Mouse (Mus musculus) kidney, postnatal 25 days (tissue): Measurements from ENCODE around the gene Malrd1.
"Not testable (repeated sequence)": the region's sequence is repeated elsewhere in the genome, so short reads cannot be mapped to it uniquely, and the experiment has no call there.

Experiments used
- DNase-seq, 2 experiments: peaks; one replicate each; pipeline ENCODE4 v3.0.0; 2021; ENCODE audit warnings: mixed read lengths in 2 of 2

The Malrd1 gene

GRCm38 (mm10) chr2:15526241-15526924 is at the start of gene Malrd1:
Malrd1 (plus strand) TSS chr2:15526479.
- DNase-seq: no peak

- no peak for DNase-seq
These were observed 12.4 kb downstream of the Malrd1 start for GRCm38 (mm10) chr2:15538643-15539042.

GRCm38 (mm10) chr2:15613327-15613948 is 87.2 kb downstream of the Malrd1 start:
- no peak for DNase-seq

GRCm38 (mm10) chr2:15614026-15614425 is 87.7 kb downstream of the Malrd1 start:
- DNase-seq: no peak

- DNase-seq: peak in 1 of 2 experiments; percentile 19
These were observed 109.5 kb downstream of the Malrd1 start for GRCm38 (mm10) chr2:15635761-15636160.

- DNase-seq: no peak
These were observed 117.6 kb downstream of the Malrd1 start for GRCm38 (mm10) chr2:15643864-15644263.

GRCm38 (mm10) chr2:15656388-15656787 is 130.1 kb downstream of the Malrd1 start:
- DNase-seq: no peak

- no peak for DNase-seq
These were observed 176.7 kb downstream of the Malrd1 start for GRCm38 (mm10) chr2:15702977-15703376.

- no peak for DNase-seq
These were observed 214.7 kb downstream of the Malrd1 start for GRCm38 (mm10) chr2:15740945-15741344.

GRCm38 (mm10) chr2:15744979-15745688 is 218.9 kb downstream of the Malrd1 start:
- no peak for DNase-seq

GRCm38 (mm10) chr2:15784818-15785217 is 258.5 kb downstream of the Malrd1 start:
- DNase-seq: no peak

- no peak for DNase-seq
These were observed 289.4 kb downstream of the Malrd1 start for GRCm38 (mm10) chr2:15815724-15816123.

GRCm38 (mm10) chr2:15869380-15869779 is 343.1 kb downstream of the Malrd1 start:
- DNase-seq: no peak

- no peak for DNase-seq
These were observed 367.3 kb downstream of the Malrd1 start for GRCm38 (mm10) chr2:15893418-15894120.

GRCm38 (mm10) chr2:15925432-15925831 is 399.2 kb downstream of the Malrd1 start:
- DNase-seq: no peak

GRCm38 (mm10) chr2:15926041-15926440 is 399.8 kb downstream of the Malrd1 start:
- no peak for DNase-seq

- no peak for DNase-seq
These were observed 405.2 kb downstream of the Malrd1 start for GRCm38 (mm10) chr2:15931479-15931878.

GRCm38 (mm10) chr2:15931924-15932323 is 405.6 kb downstream of the Malrd1 start:
- DNase-seq: no peak

GRCm38 (mm10) chr2:15932340-15932739 is 406.1 kb downstream of the Malrd1 start:
- no peak for DNase-seq

- no peak for DNase-seq
These were observed 476.6 kb downstream of the Malrd1 start for GRCm38 (mm10) chr2:16002925-16003324.

- not testable (repeated sequence) for DNase-seq
These were observed 490.8 kb downstream of the Malrd1 start for GRCm38 (mm10) chr2:16017046-16017445.

GRCm38 (mm10) chr2:16017719-16018118 is 491.4 kb downstream of the Malrd1 start:
- not testable (repeated sequence) for DNase-seq

- no peak for DNase-seq
These were observed 503.5 kb downstream of the Malrd1 start for GRCm38 (mm10) chr2:16029752-16030151.
